Mouse (Mus musculus) gastrocnemius, postnatal 4 days (tissue): ENCODE measurements around the gene Dlg2. TPM values are rescaled to one million over a fixed set of nuclear protein-coding genes. Genes with fewer than 3 reads are reported as not detected.

Source experiments
- DNase-seq, 2 experiments: peaks; one replicate each; pipeline ENCODE4 v3.0.0; 2021 to 2022; ENCODE audit warnings: low spot score in 2 of 2, mixed read lengths in 2 of 2
- total RNA-seq, 2 experiments: library from RNA; stranded (reverse); gene quantifications; 2 replicates each; pipeline ENCODE4 v1.2.3; 2021

Dlg2 gene
- total RNA-seq, 2 experiments from 2014 or later = 4.1 to 4.5 TPM

DNA sequence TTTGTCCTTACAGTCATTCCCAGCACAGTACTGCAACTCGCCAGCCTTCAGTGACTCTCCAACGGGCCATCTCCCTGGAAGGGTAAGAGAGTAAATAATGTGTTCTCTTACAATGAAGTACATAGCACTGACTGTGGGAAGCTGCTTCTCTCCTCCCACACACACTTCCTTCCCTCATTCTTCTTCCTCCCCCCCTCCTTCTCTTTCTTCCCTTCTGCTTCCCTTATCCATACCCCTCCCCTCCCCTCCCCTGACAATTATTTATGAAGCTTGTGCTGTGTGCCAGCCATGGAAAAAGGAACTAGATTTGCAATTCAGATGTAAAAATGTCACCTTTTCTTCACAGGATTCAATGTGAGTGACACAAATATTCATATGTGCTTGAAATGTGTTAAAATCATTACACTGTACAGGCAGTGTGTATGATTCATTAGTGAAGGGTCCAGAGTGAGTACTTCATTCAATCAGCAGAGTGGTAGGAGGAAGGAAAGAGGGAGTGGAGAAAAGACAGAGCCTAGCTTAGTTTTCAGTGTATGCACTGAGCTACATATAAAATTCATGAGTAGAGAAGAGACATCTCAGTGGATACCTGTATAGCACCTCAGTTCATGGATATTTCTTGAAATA, 1564.4 kb downstream of the Dlg2 start:
- DNase-seq = no peak

DNA sequence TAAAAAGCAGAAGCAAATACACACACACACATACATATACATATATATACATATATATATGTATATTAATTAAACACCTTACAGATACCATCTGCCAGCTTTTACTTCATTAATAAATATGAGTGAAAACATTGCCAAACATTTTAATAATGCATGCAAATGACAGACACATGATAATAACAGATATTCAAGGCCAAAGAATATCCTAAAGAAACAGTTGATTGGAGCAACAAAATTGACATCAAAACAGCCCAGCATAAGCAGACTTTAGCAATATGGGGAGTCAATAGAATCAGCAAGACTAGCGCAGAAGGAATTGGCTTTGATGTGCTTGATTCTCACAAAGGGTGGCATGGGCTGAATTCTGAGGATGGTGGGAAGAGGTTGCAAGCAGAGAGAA, 1568.5 kb downstream of the Dlg2 start:
- DNase-seq = no peak

GRCm38 (mm10) chr7:92047271-92047670, 1570.8 kb downstream of the Dlg2 start:
- DNase-seq = no peak

- no peak for DNase-seq
Measured at GRCm38 (mm10) chr7:92048876-92049275, 1572.4 kb downstream of the Dlg2 start.

- DNase-seq = no peak
Measured at GRCm38 (mm10) chr7:92066851-92067250, 1590.4 kb downstream of the Dlg2 start.

- no peak for DNase-seq
Measured at GRCm38 (mm10) chr7:92087429-92087828, 1611.0 kb downstream of the Dlg2 start.

DNA sequence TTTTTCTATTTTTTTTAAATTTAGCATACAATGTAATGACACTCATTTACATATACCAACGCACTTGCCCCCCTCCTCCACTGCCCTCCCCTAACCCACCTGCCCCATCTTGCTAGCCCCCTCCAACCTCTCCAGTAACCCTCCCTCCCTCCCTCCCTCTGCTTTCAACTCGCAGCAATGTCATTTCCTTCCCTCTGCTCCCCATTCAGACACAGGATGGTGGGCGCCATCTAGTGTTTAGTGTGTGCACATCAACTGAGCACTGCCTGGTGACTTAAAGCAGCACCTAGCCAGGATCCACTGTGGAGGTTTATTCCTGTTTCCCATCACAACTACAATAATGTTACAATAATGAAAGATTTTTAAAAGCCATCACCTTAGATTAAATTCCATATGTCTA, 1617.4 kb downstream of the Dlg2 start:
- peak; percentile 22 to 26 for DNase-seq

DNA sequence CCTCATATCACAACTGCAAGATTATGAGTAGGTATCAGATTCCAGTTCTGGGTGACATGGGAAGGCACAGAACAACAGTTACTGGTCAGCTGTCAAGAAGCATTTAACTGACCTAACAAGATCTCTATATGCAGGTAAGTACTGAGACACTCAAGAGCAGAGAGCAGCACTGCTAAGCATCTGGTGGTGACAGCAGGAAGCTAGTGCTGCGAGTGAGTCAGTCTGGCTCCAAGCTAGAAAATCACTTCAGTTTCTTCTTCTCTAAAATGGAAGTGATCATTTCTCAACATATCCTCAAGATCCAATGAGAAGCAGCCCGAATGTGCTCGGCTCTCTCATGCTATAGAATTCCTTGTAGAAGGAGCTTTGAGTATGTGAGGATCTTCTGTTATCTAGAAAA, 1618.7 kb downstream of the Dlg2 start:
- DNase-seq = no peak

GRCm38 (mm10) chr7:92100847-92101246, 1624.4 kb downstream of the Dlg2 start:
- no peak for DNase-seq

DNA sequence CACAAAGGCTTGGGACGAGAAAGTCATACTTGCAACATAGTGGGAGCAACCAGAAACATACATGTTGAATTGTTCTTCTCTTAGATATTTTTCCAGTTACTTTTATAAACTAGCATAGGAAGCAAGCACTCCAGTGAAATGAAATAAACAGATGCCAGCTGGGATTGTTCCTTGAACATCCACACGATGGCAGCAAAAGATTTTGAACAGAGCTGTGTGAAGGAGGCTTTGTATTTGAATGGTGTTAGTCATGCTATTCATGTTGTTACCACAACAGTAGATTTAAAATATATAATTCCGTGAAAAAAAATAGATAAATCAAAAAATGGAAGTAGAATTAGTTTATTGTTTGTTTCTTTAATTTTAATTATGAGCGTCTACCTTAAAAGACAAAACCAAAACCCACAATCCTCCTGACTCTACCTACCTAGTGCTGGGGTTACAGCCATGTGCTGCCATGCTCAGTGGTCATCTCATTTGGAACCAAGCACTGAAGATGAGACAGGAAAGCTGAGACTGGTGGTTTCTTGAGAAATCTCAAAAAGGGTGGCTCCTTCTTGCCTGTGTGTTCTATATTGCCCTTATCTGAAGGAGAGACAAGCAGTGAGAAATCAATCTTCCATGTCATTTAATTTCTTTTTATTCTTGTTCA, 1626.5 kb downstream of the Dlg2 start:
- peak in 1 of 2 experiments; percentile 17 for DNase-seq

GRCm38 (mm10) chr7:92105477-92105876, 1629.0 kb downstream of the Dlg2 start:
- DNase-seq = no peak

DNA sequence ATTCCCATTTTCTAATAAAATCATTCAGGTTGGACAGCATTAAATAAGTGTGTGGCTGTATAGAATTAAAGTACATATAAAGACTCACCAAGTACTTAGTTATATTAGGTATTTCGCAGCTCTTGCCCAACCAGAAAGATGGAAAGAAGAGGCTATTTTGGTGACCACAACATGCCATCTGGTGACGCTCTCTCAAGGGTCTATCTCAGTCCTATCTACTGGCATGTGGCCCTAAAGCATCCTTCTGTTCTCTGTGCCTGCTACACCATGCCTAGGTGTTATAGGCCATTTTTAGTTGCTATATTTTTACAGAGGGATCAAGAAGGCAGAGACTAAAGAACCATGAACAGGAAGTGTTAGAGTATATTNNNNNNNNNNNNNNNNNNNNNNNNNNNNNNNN, 1629.5 kb downstream of the Dlg2 start:
- DNase-seq = no peak

GRCm38 (mm10) chr7:92113065-92113464, 1636.6 kb downstream of the Dlg2 start:
- DNase-seq = no peak

DNA sequence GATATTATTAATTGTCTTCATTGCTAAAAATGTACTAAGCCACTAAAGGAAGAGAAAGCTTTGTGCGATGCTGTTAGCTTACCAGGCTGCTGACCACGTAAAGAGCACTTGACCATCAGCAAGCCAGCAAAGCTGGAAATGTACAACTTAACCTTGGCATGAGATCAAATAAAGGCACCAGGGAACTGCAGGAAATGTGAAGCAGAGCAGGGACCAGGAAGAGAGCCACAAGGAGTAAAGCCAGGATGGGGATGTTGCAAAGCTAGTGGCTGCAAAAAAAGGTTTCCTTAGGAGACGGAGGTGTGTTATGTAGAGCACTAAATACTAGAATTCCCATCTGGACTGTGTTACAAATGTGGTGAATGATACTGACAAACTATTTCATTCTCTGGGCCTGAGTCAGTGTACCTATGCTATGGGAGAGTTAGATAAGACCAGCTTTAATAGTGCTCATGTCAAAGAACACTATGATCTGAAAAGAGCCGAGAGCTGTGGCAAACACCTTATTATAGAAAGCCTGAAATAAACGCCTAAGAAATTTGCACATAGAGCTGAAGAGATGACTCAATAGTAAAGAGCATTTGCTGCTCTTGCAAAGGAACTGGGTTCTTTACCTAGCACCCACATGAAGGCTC, 1638.9 kb downstream of the Dlg2 start:
- no peak for DNase-seq

- DNase-seq = no peak
Measured at GRCm38 (mm10) chr7:92123276-92123675, 1646.8 kb downstream of the Dlg2 start.

DNA sequence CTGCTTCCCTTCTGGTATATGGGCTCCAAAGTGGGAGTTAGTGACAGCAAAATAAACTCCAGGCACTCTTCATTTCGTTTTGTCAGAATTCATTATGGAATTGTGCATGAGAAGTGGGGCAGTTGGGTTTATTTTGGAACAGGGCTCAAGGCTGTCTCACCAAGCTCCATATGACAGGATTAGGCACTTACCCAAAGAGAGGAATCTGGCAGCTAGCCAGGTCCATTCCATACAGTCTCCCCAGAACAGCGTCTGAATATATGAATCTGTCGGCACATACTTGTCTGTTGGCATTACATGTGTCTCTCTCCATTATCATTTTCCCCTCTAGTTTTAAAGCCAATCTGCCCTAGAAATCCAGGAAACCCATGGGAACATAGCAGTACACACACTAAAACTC, 1649.4 kb downstream of the Dlg2 start:
- DNase-seq = no peak

GRCm38 (mm10) chr7:92134301-92134700, 1657.8 kb downstream of the Dlg2 start:
- no peak for DNase-seq

DNA sequence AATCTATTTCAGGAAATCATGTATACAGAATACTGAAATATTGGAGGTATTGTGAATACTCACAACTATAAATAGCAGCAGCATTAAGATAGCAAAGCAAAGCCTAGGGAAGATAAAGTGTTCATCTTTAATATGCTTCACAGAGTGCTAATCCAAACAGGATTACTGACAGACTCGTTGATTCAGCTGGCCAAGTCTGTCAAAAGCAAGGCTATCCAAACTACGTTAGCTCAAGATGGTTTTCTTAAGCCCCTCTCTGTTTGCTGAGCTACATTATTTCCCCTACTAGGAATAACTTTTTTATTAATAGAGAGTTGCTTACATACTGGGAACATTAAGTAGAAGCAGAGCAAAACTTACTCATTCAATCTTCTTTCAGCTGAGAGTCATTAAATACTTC, 1659.2 kb downstream of the Dlg2 start:
- no peak for DNase-seq

- DNase-seq = no peak
Measured at GRCm38 (mm10) chr7:92140051-92140817, 1663.8 kb downstream of the Dlg2 start.

DNA sequence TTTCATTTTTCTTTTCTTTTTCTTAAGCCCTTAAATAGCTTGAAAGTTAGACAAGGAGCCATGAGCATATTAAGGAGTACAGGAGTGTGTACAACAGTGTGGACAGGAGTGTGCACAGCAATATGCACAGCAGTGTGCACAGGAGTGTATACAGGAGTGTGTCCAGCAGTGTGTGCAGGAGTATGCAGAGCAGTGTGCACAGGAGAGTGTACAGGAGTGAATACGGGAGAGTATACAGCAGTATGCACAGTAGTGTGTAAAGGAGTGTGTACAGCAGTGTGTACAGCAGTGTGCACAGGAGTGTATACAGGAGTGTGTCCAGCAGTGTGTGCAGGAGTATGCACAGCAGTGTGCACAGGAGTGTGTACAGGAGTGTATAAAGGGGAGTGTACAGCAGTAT, 1671.0 kb downstream of the Dlg2 start:
- no peak for DNase-seq

GRCm38 (mm10) chr7:92150768-92151167, 1674.3 kb downstream of the Dlg2 start:
- no peak for DNase-seq

GRCm38 (mm10) chr7:92154603-92155002, 1678.1 kb downstream of the Dlg2 start:
- DNase-seq = no peak
